Mouse (Mus musculus) stomach, adult 2 months (tissue): ENCODE measurements around the gene Phf14. TPM values are rescaled to one million over a fixed set of nuclear protein-coding genes. Genes with fewer than 3 reads are reported as not detected.

Source experiments
- polyA plus RNA-seq: library from polyadenylated mRNA; depleted of rRNA; stranded (reverse); fragments of >200 nt; gene quantifications from 2 replicates; pipeline ENCODE4 v1.2.3, GENCODE M21; 2012; rRNA removed

Gene Phf14
- 1.1 and 2.1 TPM in 2 replicates for polyA plus RNA-seq

DNA sequence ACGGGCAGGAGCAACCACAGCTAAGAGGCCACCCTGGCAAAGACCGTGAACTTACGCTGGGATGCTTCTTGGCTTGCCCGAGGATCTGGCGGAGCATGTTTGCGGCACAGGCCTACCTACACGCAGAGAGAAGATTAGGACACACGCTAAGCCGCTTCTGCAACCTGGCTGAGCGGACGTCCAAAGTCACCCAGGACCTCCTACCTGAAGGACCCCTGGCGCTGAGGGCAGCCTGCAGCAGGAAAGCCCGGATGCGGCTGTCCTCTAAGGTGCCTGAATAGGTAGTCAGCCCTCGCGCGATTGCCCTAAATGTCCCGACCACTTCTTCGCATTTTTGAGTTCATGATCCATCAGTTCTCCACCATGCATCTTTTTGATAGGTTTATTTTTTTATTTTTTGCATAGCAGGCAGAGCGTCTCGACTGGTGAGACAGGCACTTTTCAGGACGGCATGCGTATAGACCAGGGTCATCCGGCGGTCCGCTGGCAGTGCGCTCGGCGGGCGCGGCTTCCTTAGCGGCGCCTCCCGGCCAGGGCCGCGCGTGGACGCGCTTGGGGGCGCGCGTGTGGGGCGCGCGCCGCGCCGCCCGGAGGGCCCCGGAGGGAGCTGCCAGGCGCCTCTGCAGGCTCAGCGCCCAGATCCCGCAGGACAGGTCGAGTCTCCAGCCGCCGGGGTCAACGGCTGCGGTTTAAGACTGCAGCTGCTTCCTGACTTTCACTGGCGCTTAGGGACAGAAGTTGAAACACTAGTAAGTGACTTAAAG, at the start of gene Phf14, which contains the start of gene Ndufa4:
Phf14 (plus strand) TSS at position 541 of the 764 bp plus-strand sequence.
Ndufa4 (minus strand) TSS at position 229 of the 764 bp plus-strand sequence.

Other genes starting within 250 kb of the Phf14 start
- gene Ndufa4, start 312 bp upstream of the Phf14 start, polyA plus RNA-seq: 227 and 254 TPM in 2 replicates